Mouse (Mus musculus): ENCODE results near the gene Sap25.
A peak's percentile ranks its signal among the peaks of the same experiment; 100 is the strongest.
"Not testable (repeated sequence)": the region's sequence is repeated elsewhere in the genome, so short reads cannot be mapped to it uniquely, and the experiment has no call there.

The Sap25 gene

GRCm38 (mm10) chr5:137641054-137641453 is at the start of gene Sap25:
Gene Sap25 (plus strand): TSS chr5:137641334.
- DNase-seq (ENCODE audit: low spot score in 2 of 2): peak in 1 of 2 experiments; percentile 37

GRCm38 (mm10) chr5:137595921-137596320 is 45.2 kb upstream of the Sap25 start:
- no peak for DNase-seq (ENCODE audit: low spot score in 2 of 2)

GRCm38 (mm10) chr5:137596601-137597261 is 44.4 kb upstream of the Sap25 start:
- no peak for DNase-seq (ENCODE audit: low spot score in 2 of 2)

GRCm38 (mm10) chr5:137597625-137598024 is 43.5 kb upstream of the Sap25 start:
- no peak for DNase-seq (ENCODE audit: low spot score in 2 of 2)

- DNase-seq (ENCODE audit: low spot score in 2 of 2): no peak
Observed at GRCm38 (mm10) chr5:137598100-137598826, 42.9 kb upstream of the Sap25 start.

- no peak for DNase-seq (ENCODE audit: low spot score in 2 of 2)
Observed at GRCm38 (mm10) chr5:137599600-137599999, 41.5 kb upstream of the Sap25 start.

- no peak for DNase-seq (ENCODE audit: low spot score in 2 of 2)
Observed at GRCm38 (mm10) chr5:137600281-137600618, 40.9 kb upstream of the Sap25 start.

- peak; percentile 95 to 96 for DNase-seq (ENCODE audit: low spot score in 2 of 2)
Observed at GRCm38 (mm10) chr5:137600619-137601364, 40.3 kb upstream of the Sap25 start, which contains the start of gene Mospd3. Gene Mospd3 (minus strand): TSS chr5:137601058.

GRCm38 (mm10) chr5:137601365-137601729 is 39.8 kb upstream of the Sap25 start:
- DNase-seq (ENCODE audit: low spot score in 2 of 2): no peak

- DNase-seq (ENCODE audit: low spot score in 2 of 2): no peak
Observed at GRCm38 (mm10) chr5:137607860-137608653, 33.1 kb upstream of the Sap25 start.

- no peak for DNase-seq (ENCODE audit: low spot score in 2 of 2)
Observed at GRCm38 (mm10) chr5:137608654-137609190, 32.4 kb upstream of the Sap25 start.

- DNase-seq (ENCODE audit: low spot score in 2 of 2): no peak
Observed at GRCm38 (mm10) chr5:137609292-137609691, 31.8 kb upstream of the Sap25 start.

GRCm38 (mm10) chr5:137610056-137610455 is 31.1 kb upstream of the Sap25 start:
- no peak for DNase-seq (ENCODE audit: low spot score in 2 of 2)

- peak; percentile 25 to 62 for DNase-seq (ENCODE audit: low spot score in 2 of 2)
Observed at GRCm38 (mm10) chr5:137610548-137611244, 30.4 kb upstream of the Sap25 start.

- peak; percentile 35 to 69 for DNase-seq (ENCODE audit: low spot score in 2 of 2)
Observed at GRCm38 (mm10) chr5:137611245-137611602, 29.9 kb upstream of the Sap25 start.

GRCm38 (mm10) chr5:137613076-137613475 is 28.1 kb upstream of the Sap25 start:
- peak in 1 of 2 experiments; percentile 26 for DNase-seq (ENCODE audit: low spot score in 2 of 2)

GRCm38 (mm10) chr5:137613550-137613949 is 27.6 kb upstream of the Sap25 start, which contains the start of gene Pcolce:
Gene Pcolce (minus strand): TSS chr5:137613784.
- DNase-seq (ENCODE audit: low spot score in 2 of 2): peak; percentile 75 to 83

- not testable (repeated sequence) for DNase-seq (ENCODE audit: low spot score in 2 of 2)
Observed at GRCm38 (mm10) chr5:137614921-137615320, 26.2 kb upstream of the Sap25 start.

- DNase-seq (ENCODE audit: low spot score in 2 of 2): no peak
Observed at GRCm38 (mm10) chr5:137615347-137615746, 25.8 kb upstream of the Sap25 start.

GRCm38 (mm10) chr5:137623937-137624530 is 17.1 kb upstream of the Sap25 start:
- no peak for DNase-seq (ENCODE audit: low spot score in 2 of 2)
